Mouse (Mus musculus): Measurements from ENCODE around the gene Dnpep.
A peak's percentile ranks its signal among the peaks of the same experiment; 100 is the strongest.

Gene Dnpep

DNA sequence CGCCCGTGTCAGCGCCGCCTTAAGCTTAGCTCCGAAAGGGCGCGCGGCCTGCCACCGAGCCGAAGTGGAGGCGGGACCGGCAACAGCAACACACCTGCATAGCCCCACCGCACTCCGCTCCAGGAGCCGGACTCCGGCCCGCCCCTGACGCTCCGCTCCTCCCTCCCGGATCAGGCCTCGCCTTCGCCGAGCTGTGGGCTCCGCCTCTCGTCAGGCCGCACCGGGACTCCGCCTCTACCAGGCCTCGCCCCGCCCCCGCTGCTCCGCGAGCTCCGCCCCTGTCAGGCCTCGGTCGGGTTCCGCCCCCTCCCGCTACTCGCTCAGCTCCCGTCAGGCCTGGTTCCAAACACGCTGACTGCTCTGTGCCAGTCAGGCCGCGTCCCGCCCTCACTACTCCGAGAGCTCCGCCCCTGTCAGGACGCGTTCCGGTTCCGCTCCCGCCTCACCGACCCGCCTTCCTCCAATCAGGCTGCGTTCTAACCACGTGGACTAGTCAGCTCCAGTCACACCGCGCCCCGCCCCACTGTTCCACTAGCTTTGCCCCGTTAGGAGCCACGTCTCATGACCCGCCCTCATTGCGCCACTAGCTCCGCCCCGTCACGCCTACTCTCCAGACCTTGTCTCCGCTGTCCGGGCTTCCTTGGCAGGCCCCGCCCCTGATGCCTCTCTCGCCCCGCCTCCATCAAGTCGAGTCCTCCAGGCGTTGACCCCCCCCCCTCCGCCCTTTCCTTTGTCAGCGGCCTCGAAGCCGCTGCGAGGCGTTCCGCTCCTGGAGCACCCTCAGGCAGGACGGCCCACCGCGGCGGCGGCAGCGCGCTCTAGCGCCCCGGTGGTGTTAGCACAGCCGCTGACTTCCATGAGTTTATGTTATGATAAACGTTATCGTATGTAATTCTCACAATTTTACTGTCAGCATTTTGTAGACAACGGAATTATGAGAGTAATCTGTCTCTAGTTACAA is at the start of gene Dnpep:
Dnpep (minus strand) TSS at position 750 of the 961 bp plus-strand sequence.
- DNase-seq (ENCODE audit: low spot score) = peak; percentile 100

DNA sequence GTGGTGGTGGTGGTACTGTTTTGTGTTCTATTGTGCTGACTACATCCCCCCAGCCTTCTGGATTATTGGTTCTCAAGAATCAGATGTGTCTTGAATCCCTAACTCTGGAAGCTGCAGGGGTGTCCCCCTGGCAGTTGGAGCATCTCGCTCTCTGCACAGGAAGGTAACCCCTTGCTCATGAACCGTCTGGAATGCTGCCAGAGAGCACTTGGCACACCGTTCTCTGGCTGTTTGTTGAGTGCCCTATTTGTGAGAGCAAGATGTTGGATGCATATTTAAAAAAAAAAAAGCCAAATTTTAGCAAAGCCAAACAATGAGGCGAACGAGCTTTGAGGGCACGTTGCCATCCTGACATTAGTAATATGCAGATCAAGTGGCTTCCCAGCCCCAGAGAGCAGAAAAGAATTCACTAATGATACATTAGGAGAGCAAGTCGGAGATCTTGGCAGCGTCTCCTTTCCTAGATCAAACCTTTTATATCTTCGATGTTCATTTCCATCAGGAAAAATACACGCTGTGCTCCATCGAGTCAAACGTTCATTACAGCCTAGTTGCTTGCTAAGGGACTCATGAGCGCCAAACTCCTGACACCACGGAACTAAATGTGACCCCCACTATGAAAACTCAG is 47.8 kb upstream of the Dnpep start:
- DNase-seq (ENCODE audit: low spot score) = no peak

DNA sequence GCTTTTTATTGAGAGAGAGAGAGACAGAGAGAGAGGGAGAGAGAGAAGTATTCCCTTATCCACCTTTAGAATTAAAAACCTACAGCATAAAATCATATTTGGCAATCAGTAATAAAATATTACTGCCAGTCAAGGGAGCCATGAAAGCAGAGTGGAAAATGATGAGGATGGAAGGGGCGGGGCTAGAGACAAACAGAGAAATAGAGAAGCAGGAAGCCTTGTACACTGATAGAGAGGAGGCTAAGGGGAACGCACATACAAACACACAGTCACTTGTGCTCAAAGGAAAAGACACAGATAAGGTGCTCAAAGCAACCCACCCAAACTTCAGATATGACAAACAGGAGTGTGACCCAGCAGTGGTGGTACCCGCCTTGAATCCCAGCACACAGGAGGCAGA is 46.1 kb upstream of the Dnpep start:
- DNase-seq (ENCODE audit: low spot score) = no peak

DNA sequence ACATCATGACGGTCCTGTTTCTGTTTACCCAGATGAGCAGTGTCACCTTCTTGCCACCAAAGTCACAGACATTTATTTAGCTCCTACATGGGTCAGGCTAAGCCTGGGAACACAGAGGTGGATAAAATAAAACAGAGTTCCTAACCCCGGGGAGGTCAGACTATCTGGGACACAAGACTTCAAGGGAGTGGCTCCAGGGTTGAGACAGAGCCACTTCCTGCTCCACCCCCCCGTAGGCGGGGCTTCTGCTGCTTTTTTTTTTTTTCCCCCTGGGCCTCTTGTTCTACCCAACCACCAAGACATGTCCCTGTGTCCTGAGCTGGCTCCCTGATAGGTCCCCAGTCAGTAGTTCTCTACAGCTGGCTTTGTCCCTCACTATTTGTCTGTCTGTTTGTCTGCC is 44.0 kb upstream of the Dnpep start:
- DNase-seq (ENCODE audit: low spot score) = peak; percentile 24

DNA sequence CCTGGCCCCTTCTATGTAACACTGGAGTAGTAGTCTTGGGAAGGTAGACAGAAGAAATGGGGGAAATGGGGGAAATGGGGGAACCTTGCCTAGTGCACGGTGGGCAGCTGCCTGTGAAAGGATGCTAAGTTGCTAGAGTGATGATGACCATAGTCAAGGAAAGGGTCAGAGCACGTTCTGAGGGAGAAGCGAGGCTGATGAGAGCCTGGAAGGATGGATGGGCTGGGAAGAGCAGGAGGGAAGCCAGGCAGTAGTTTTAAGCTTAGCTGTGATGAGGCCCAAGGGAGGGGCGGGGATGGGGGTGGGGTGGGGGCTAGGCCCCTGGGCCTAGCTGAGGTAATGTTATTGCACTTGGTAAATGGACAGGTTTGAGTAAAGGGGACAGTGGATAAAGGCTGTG is 43.3 kb upstream of the Dnpep start:
- no peak for DNase-seq (ENCODE audit: low spot score)

DNA sequence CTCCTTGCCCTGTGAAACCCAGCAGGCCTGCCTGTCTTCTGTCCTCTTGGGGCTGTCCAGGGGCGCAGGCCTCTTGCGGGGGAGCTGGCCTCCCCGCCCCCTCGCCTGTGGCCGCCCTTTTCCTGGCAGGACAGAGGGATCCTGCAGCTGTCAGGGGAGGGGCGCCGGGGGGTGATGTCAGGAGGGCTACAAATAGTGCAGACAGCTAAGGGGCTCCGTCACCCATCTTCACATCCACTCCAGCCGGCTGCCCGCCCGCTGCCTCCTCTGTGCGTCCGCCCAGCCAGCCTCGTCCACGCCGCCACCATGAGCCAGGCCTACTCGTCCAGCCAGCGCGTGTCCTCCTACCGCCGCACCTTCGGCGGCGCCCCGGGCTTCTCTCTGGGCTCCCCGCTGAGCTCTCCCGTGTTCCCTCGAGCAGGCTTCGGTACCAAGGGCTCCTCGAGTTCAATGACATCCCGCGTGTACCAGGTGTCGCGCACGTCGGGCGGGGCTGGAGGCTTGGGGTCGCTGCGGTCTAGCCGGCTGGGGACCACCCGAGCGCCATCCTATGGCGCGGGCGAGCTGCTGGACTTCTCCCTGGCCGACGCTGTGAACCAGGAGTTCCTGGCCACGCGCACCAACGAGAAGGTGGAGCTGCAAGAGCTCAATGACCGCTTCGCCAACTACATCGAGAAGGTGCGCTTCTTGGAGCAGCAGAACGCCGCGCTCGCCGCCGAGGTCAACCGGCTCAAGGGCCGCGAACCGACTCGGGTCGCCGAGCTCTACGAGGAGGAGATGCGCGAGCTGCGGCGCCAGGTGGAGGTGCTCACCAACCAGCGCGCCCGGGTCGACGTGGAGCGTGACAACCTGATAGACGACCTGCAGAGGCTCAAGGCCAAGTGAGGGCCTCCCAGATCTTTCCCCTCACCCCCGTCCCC is 42.6 kb upstream of the Dnpep start, which contains the start of gene Des:
Des (plus strand) TSS at position 218 of the 920 bp plus-strand sequence.
- peak; percentile 50 for DNase-seq (ENCODE audit: low spot score)

DNA sequence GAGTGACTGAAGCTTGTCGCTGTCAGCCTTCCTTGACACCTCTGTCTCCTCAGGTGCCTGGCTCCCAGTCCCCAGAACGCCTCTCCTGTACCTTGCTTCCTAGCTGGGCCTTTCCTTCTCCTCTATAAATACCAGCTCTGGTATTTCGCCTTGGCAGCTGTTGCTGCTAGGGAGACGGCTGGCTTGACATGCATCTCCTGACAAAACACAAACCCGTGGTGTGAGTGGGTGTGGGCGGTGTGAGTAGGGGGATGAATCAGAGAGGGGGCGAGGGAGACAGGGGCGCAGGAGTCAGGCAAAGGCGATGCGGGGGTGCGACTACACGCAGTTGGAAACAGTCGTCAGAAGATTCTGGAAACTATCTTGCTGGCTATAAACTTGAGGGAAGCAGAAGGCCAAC is 41.6 kb upstream of the Dnpep start:
- no peak for DNase-seq (ENCODE audit: low spot score)

DNA sequence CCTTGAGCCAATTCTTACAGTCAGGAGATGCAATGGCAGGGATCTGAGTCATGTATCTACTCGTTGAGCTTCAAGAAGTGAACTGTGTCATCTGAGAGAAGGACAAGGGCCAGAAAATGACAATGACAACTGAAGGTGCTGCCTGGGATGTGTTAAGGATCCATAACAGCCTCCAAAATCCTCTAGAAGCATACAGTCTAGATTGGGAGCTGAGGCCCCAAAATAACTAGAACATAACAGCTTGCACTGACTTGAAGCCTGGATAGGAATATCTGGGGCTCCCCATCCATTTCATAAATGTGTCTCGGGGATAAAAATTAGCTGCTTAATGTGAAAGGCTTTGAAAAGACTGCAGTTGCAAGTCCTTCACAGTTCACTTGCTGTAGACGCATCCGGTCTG is 40.2 kb upstream of the Dnpep start:
- DNase-seq (ENCODE audit: low spot score) = no peak

DNA sequence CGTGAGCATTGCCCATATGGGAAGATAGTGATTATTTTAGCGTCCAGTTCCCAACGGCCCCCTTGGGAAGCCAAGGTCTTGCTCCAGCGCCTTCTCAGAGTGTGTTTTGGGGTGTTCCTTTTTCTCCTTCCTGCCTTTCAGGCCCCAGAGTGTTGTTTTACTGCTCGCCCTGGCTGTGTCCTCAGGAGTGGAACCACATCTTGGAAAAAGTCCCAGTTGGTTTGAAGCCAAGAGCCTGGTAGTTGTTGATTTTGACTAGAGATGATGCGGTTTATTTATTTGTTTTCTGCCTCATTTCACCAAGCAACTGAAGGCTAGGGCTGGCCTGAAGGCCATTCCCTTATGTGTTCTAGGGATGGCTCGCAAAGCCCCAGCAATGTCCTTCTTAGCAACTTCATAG is 39.5 kb upstream of the Dnpep start:
- peak; percentile 48 for DNase-seq (ENCODE audit: low spot score)

DNA sequence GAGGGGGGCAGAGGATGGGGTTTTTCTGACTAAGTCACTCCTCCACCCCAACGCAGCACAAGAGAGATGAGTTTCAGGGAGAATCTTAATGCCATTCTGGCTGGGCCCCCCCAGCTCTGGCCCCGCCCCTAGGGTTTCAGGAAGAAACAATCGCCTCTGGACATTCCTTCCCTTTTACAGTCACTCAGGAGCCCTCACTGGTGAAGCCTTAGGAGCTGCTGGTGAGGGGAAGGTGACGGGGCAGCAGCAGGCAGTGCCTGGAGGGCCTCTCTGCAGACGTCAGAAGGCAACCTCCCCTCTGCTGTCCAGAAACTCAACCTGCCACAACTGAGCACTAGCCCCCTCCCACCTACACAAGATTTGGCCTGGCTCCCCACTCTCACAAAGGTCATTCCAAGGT is 31.5 kb upstream of the Dnpep start:
- DNase-seq (ENCODE audit: low spot score) = no peak

DNA sequence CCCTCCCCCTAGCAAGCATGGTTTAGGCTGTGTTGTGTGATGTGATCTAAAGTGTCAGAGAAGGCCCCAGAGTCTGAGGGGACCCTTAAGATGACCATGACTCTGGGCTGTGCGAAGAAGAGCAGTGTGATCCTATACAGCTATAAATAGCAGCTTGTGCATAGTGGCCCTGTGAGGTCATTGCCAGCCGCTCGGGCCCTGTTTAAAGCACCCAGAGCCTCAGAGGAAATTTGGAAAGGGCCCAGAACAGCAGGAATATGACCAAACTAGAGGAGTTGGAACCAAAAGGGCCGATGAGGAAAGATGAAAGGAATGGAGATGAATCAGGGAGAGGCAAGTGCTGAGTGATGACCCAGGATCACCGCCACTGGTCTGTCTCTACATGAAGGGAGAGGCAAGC is 29.5 kb upstream of the Dnpep start:
- no peak for DNase-seq (ENCODE audit: low spot score)

DNA sequence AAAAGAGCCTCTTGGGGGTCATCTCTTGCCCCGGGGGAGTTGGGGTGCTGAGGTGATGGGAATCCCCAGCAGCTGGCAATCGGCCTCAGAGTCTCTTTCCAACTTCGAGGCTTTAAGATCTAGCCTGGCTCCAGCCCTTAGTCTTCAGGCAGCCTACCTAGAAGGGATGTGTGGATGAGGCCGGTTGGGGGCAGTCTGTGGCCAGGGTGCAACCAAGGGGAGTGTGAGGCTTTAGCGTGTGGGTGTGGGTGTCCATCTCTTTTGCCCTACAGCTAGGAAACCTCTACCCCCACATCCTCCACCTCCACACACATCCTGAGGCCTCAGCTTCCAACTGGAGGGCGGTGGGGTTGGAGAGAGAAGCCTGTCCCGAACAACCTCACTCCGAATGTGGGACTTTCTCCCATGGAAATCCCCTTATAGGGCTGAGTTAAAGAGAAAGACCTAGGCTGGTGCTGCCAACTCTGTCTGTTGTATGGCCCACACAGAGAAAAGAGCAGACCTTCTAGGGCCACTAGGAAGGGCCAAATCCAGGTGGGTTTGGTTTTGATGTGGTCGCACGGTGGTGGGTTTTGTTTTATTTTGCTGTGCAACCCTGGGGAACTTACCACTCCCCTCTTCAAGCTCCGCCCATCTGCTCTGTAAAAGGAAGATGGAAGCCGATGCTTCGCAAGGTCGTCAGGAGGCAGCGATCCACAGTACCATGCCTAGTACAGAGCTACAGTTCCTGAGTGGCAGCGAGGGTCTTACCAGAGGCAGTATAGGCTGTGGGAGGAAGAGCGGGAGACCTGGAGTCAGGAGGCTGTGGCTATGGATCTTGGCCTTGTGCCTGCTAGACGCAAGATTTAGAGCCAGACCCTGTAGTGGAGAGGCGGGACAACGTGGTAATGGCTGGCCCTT is 27.5 kb upstream of the Dnpep start:
- DNase-seq (ENCODE audit: low spot score) = no peak

DNA sequence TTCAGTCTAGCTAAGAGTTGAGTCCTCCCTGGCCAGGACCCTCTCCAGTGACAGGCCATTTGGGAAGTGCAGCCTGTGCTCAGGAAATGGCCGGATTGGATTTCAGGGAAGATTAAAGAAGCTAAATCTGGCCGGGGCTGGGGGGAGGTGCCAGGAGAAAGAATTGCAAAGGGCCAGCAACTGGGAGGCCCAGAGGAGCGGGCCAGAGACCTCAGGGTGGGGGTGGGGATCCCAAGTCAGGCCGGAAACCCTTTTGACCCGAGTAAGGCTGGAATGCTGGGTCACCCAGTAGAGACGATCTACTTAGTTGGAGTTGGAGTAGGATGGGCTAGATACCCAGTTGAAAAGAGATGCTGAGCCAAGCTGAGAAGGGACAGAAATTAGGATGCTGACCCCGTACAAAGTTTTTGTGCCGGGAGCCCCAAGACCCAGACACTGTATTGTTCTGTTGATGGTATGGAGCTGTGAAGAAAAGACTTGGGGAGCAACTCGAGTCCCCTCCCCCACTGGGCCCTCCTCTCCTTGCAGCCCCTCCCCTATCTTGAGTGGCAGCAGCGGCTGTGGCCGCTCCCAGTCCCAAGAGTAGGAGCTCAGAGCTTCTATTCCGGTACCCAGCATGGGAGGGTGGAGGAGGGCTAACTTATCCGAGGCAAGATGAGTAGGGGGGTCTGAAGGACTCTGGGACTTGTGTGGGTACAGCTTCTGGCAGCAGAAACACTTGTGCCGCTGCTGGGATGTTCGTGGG is 26.7 kb upstream of the Dnpep start:
- DNase-seq (ENCODE audit: low spot score) = peak; percentile 24

DNA sequence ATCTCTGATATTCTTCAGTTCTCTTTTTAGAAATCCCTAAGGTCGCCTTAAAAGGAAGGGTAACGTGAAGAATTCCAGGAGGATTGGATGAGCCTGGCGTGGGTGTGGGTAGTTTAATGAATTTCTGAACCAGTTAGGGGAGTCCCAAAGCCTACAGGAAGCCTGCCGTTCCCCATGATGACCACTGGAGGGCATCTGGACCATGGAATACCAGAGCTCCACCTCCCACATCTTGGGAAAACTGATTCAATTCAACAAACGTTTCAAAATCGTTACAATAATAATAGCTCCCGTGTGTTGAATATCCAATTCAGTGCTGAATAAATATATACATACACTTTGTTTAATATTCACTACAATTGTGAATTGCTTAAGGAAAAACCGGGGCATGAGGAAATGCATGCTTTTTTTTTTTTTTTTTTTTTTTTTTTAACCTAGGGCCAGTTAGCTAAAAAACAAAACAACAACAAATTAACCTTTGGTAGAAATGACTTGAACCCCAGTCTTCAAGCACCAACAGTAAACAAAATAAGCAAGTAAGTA is 25.2 kb upstream of the Dnpep start:
- DNase-seq (ENCODE audit: low spot score) = peak; percentile 74

DNA sequence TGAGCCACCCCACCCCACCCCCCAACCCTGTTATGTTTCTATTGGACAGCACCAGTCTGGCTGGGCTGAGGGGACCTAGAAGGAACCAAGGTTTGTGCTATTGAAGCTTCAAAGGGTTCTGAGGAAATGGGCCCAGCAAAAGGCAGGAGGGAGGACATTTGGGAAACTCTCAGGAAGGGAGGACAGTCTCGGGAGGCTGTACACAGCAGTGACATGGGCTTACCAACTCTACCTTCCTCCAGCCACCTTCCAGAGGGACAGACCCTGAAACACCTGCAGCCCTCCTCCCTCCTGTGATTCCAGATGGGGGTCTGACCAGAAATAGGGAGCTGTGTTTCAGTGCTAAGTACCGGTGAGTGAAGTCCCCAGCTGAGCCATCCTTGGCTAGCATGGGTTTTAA is 22.7 kb upstream of the Dnpep start:
- no peak for DNase-seq (ENCODE audit: low spot score)

DNA sequence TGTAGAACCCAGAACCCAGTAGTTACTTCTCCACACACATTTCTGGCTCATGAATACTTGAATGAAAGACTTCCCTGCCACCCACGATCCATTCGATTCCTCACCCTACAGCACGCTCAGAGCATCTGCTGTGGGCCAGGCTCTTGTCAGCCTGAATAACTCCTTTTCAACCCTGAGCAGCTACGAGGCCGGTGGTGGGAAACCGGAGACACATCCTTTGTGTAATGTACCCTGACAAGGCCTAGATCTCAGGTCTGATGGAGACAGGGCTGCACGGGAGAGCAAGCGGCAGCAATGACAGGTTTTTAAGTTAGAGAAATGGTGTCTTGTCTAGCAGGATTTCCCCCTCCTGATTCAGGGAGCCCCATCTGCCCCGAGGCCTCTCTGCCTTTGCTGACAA is 21.5 kb upstream of the Dnpep start:
- DNase-seq (ENCODE audit: low spot score) = no peak

DNA sequence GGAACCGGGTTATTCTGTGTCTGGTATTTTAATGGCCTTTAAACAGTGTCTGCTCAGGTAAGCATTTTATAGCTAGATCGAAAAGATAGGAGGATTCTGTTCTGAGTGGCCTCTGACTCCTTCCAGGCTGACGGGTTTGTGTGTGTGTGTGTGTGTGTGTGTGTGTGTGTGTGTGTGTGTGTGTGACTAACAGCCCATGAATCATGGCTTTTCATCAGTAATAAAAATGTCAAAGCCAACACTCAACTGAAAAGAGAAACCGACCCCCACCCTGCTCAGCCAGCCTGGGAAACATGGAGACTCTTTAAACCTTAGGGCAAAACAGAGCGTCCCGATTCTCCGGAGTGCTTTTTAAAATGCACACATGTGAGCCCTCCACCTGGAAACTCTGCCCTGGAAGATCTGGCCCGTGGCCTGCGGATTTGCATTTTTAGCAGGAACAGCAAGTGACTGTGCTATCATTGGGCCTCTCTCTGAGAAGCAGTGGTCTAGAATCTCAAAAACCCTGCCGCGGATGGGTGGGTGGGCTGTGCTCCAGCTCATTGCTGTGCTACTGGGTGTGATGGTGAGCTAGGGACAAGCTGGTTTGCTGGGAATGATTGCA is 20.4 kb upstream of the Dnpep start:
- no peak for DNase-seq (ENCODE audit: low spot score)

DNA sequence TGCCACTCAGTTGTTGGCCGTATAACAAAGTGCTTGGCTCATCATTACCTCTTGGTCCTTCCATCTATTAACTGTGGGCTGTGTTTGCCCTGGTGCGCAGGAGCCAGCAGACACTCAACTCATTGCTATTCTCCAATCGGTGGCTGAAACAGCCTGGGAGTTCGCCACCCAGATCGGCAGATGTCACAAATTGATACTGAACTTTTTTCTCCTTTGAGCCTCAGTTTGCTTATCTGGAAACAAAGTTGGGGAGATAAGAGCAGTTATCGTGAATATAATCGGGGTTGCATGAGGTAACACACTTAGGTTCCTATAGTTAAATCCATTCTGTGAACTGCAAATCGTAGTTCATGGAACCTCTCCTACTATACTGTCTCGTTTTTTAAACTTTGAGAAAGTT is 19.3 kb upstream of the Dnpep start:
- DNase-seq (ENCODE audit: low spot score) = no peak

DNA sequence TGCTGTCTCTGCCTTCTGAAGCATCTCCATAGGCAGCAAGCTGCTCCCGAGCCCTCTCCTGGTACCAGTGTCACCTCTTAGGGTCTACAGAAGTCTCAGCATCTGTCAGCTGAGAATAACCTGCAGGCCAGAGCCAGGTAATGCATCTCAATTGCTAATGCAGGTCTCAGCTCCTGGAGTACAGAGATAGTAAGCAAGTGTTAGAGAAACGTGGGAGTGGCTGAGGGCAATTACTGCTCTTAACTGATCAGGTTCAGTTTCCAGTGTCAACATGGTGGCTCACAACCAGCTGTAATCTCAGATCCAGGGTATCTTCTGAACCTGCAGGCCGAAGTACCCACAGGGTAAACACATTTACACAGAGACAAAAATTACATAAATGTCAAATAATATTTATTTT is 18.7 kb upstream of the Dnpep start:
- DNase-seq (ENCODE audit: low spot score) = no peak

DNA sequence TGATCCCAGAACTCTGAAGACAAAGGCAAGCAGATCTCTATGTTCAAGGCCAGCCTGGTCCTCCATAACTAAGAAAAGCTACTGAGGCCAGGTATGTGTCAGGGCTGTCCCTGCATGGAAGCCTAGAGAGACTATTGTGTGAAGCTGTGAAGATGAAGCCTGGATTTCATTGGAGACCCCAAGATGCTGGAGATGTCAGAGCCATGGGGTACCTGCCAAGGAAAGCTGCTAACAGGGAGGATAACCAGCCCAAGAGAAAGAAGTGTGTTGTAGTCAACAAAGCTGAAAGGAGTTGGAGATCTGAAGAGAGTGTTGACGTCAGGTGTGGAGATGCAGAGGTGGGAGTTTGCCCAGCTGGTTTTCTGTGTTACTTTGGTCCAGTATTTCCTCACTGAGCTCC is 13.5 kb upstream of the Dnpep start:
- DNase-seq (ENCODE audit: low spot score) = no peak
